Mouse (Mus musculus) layer of hippocampus, adult 9-11 months (tissue): Measurements from ENCODE around the gene Best1.

Experiments used
- DNase-seq: peaks from one replicate; pipeline ENCODE4 v3.0.0; 2022

Best1 gene

GRCm38 (mm10) chr19:10022414-10023303 is 21.2 kb upstream of the Best1 start:
- peak; percentile 69 for DNase-seq

GRCm38 (mm10) chr19:10021981-10022380 is 20.5 kb upstream of the Best1 start:
- peak; percentile 28 for DNase-seq

- DNase-seq: no peak
Measured at GRCm38 (mm10) chr19:10019214-10019760, 17.9 kb upstream of the Best1 start.

GRCm38 (mm10) chr19:10018527-10018818 is 17.0 kb upstream of the Best1 start:
- no peak for DNase-seq

GRCm38 (mm10) chr19:10017637-10018526 is 16.4 kb upstream of the Best1 start:
- peak; percentile 91 for DNase-seq

GRCm38 (mm10) chr19:10016151-10016550 is 14.7 kb upstream of the Best1 start:
- no peak for DNase-seq

- DNase-seq: no peak
Measured at GRCm38 (mm10) chr19:10015442-10015841, 14.0 kb upstream of the Best1 start.

- no peak for DNase-seq
Measured at GRCm38 (mm10) chr19:10014824-10015223, 13.4 kb upstream of the Best1 start.

- no peak for DNase-seq
Measured at GRCm38 (mm10) chr19:10013913-10014312, 12.5 kb upstream of the Best1 start.

- DNase-seq: no peak
Measured at GRCm38 (mm10) chr19:10013348-10013747, 11.9 kb upstream of the Best1 start.

GRCm38 (mm10) chr19:10012827-10013278 is 11.4 kb upstream of the Best1 start:
- no peak for DNase-seq

- no peak for DNase-seq
Measured at GRCm38 (mm10) chr19:10011408-10011807, 10.0 kb upstream of the Best1 start.

- no peak for DNase-seq
Measured at GRCm38 (mm10) chr19:10003696-10004095, 2.3 kb upstream of the Best1 start.

GRCm38 (mm10) chr19:10000330-10000729 is 1.1 kb downstream of the Best1 start:
- DNase-seq: no peak

- no peak for DNase-seq
Measured at GRCm38 (mm10) chr19:9998736-9999486, 2.5 kb downstream of the Best1 start.

- no peak for DNase-seq
Measured at GRCm38 (mm10) chr19:9998063-9998416, 3.4 kb downstream of the Best1 start.

- no peak for DNase-seq
Measured at GRCm38 (mm10) chr19:9997204-9998062, 4.0 kb downstream of the Best1 start.

GRCm38 (mm10) chr19:9993036-9993656 is 8.3 kb downstream of the Best1 start:
- DNase-seq: peak; percentile 83

GRCm38 (mm10) chr19:9992011-9992958 is 9.1 kb downstream of the Best1 start:
- DNase-seq: no peak

- DNase-seq: peak; percentile 78
Measured at GRCm38 (mm10) chr19:9991304-9991703, 10.1 kb downstream of the Best1 start.
